27 mouse cellular contexts compared by ENCODE assay signal in genomic region chr19:16251819-16252218, GRCm38 (mm10).
DNase-seq lines count a peak whose midpoint lies in the region; ATAC-seq and TF ChIP-seq lines count a peak whose summit lies in the region.
"Had no signal": no experiment of that assay in that cellular context is flagged by ENCODE, and none has a peak within 500 bp of the region (broad histone marks: within the 10 kb centered on the region; RNA-seq: fewer than 3 reads in every experiment).

No protein-coding gene starts in this region.

- no peak for DNase-seq in embryonic facial prominence, embryonic 14.5 days (ENCODE audit: low spot score)
- DNase-seq in embryonic facial prominence, embryonic 10.5 days (ENCODE audit: low spot score): no peak
- peak; percentile 13 for DNase-seq in intestine, embryonic 14.5 days (ENCODE audit: low spot score)
- peak; percentile 75 for DNase-seq in A20 (ENCODE audit: low read depth, low spot score)
- peak; percentile 48 for DNase-seq in limb, embryonic 14.5 days (ENCODE audit: low spot score)
- DNase-seq in left cerebral cortex, adult 8-10 months (ENCODE audit: low spot score in 2 of 2): no peak
- no peak for DNase-seq in thymus, postnatal 10 days (ENCODE audit: low spot score in 2 of 2)
- DNase-seq: cerebellum, adult 11-12 months; cerebellum, postnatal 10 days; gastrocnemius, postnatal 10 days; heart, adult 18-20 months; kidney, postnatal 36 days; layer of hippocampus, adult 9-11 months; liver, postnatal 0 days; right cerebral cortex, postnatal 4 days; thymus, postnatal 4 days had no signal

- no peak overlapping the region for H3K9ac ChIP-seq in embryonic facial prominence, embryonic 14.5 days (ENCODE audit: low read depth, low read length)
- H3K9ac ChIP-seq in intestine, embryonic 14.5 days (ENCODE audit: low read length): no peak overlapping the region
- no peak overlapping the region for H3K9ac ChIP-seq in intestine, embryonic 16.5 days (ENCODE audit: low read depth, low read length)
- H3K9ac ChIP-seq in limb, embryonic 14.5 days (ENCODE audit: low read depth, low read length, severe bottlenecking): no peak overlapping the region
- H3K9ac ChIP-seq: forebrain, embryonic 15.5 days; kidney, embryonic 15.5 days; liver, postnatal 0 days; neural tube, embryonic 12.5 days; stomach, embryonic 15.5 days had no signal

- peaks cover 11% of the 10 kb centered on the region for H3K4me1 ChIP-seq in embryonic facial prominence, embryonic 14.5 days (ENCODE audit: control insufficient read depth, insufficient read depth, low read length)
- peaks cover 35% of the 10 kb centered on the region for H3K4me1 ChIP-seq in embryonic facial prominence, embryonic 10.5 days
- peaks cover 16% of the 10 kb centered on the region for H3K4me1 ChIP-seq in intestine, embryonic 14.5 days (replicated peaks; ENCODE audit: control insufficient read depth, insufficient read depth, low read length)
- peaks cover 5% of the 10 kb centered on the region; the same call in 1 of the 2 replicates for H3K4me1 ChIP-seq in intestine, embryonic 16.5 days (ENCODE audit: control insufficient read depth, insufficient read depth, low read length)
- peaks cover 8% of the 10 kb centered on the region for H3K4me1 ChIP-seq in limb, embryonic 14.5 days (ENCODE audit: control insufficient read depth, insufficient read depth, low read length)

- WGBS in embryonic facial prominence, embryonic 14.5 days: 42% methylated on average over 5 of the region's 5 CpGs
- WGBS in embryonic facial prominence, embryonic 10.5 days: 79% methylated on average over 5 of the region's 5 CpGs
- WGBS in intestine, embryonic 14.5 days: 56% methylated on average over 5 of the region's 5 CpGs
- WGBS in intestine, embryonic 16.5 days: 66% methylated on average over 5 of the region's 5 CpGs
- WGBS in limb, embryonic 14.5 days: 41% methylated on average over 5 of the region's 5 CpGs

- H3K27ac ChIP-seq in embryonic facial prominence, embryonic 14.5 days (replicated peaks; ENCODE audit: low read depth, low read length): no peak overlapping the region
- H3K27ac ChIP-seq in embryonic facial prominence, embryonic 10.5 days (replicated peaks): no peak overlapping the region
- H3K27ac ChIP-seq in intestine, embryonic 14.5 days (ENCODE audit: low read depth): no peak overlapping the region
- H3K27ac ChIP-seq in intestine, embryonic 16.5 days (ENCODE audit: low read length): no peak overlapping the region
- 0 out of 2 replicates have a peak overlapping the region, but pooled peaks have one; percentile 26 for H3K27ac ChIP-seq in limb, embryonic 14.5 days (replicated peaks; ENCODE audit: low read depth, low read length)
- H3K27ac ChIP-seq: forebrain, embryonic 15.5 days; kidney, embryonic 15.5 days; neural tube, embryonic 12.5 days; stomach, embryonic 15.5 days had no signal

- ATAC-seq in embryonic facial prominence, embryonic 14.5 days (ENCODE audit: low read depth): peak; percentile 67; the same call in 1 of the 2 replicates
- no peak for ATAC-seq in intestine, embryonic 14.5 days (replicated peaks; ENCODE audit: low FRiP score, low TSS enrichment, low read depth)
- ATAC-seq in intestine, embryonic 16.5 days: no peak
- ATAC-seq in limb, embryonic 14.5 days (ENCODE audit: low FRiP score, low read depth): peak; percentile 60
- ATAC-seq: CD4-positive, CD25-positive, alpha-beta regulatory T cell, adult 4 months; forebrain, embryonic 15.5 days; hindbrain, embryonic 16.5 days; intestine, postnatal 0 days; liver, postnatal 0 days; lung, postnatal 0 days had no signal

- H3K36me3 ChIP-seq in embryonic facial prominence, embryonic 14.5 days (ENCODE audit: control insufficient read depth, insufficient read depth, low read length): no peaks in the 10 kb centered on the region
- no peaks in the 10 kb centered on the region for H3K36me3 ChIP-seq in embryonic facial prominence, embryonic 10.5 days (replicated peaks)
- H3K36me3 ChIP-seq in intestine, embryonic 14.5 days (ENCODE audit: control insufficient read depth, insufficient read depth, low read length): no peaks in the 10 kb centered on the region
- H3K36me3 ChIP-seq in intestine, embryonic 16.5 days (ENCODE audit: control insufficient read depth, insufficient read depth, low read length): no peaks in the 10 kb centered on the region
- no peaks in the 10 kb centered on the region for H3K36me3 ChIP-seq in limb, embryonic 14.5 days (ENCODE audit: control insufficient read depth, insufficient read depth, low read length)
- H3K36me3 ChIP-seq: forebrain, embryonic 15.5 days; kidney, embryonic 15.5 days; neural tube, embryonic 12.5 days; stomach, embryonic 15.5 days had no signal

- H3K4me3 ChIP-seq in embryonic facial prominence, embryonic 14.5 days (ENCODE audit: low read depth, low read length): no peak overlapping the region
- no peak overlapping the region for H3K4me3 ChIP-seq in embryonic facial prominence, embryonic 10.5 days
- no peak overlapping the region for H3K4me3 ChIP-seq in intestine, embryonic 14.5 days (ENCODE audit: low read depth, low read length)
- H3K4me3 ChIP-seq in intestine, embryonic 16.5 days (ENCODE audit: low read length): no peak overlapping the region
- no peak overlapping the region for H3K4me3 ChIP-seq in limb, embryonic 14.5 days (replicated peaks; ENCODE audit: low read length)
- H3K4me3 ChIP-seq: erythroblast, embryonic 14.5 days; forebrain, embryonic 15.5 days; kidney, embryonic 15.5 days; neural tube, embryonic 12.5 days; stomach, embryonic 15.5 days had no signal

- H3K4me2 ChIP-seq in embryonic facial prominence, embryonic 14.5 days (ENCODE audit: low read depth, low read length): no peak overlapping the region
- no peak overlapping the region for H3K4me2 ChIP-seq in intestine, embryonic 14.5 days (ENCODE audit: low read length)
- no peak overlapping the region for H3K4me2 ChIP-seq in intestine, embryonic 16.5 days (ENCODE audit: low read depth, low read length)
- H3K4me2 ChIP-seq in limb, embryonic 14.5 days (replicated peaks; ENCODE audit: low read depth, low read length, severe bottlenecking): no peak overlapping the region
- H3K4me2 ChIP-seq: forebrain, embryonic 15.5 days; kidney, embryonic 15.5 days; liver, embryonic 11.5 days; neural tube, embryonic 12.5 days; stomach, embryonic 15.5 days had no signal

- no peak for TF ChIP-seq POLR2A in limb, embryonic 14.5 days (IDR thresholded peaks at IDR 0.05; ENCODE audit: borderline replicate concordance, extremely low read depth, insufficient read depth, insufficient read length)

- H3K27me3 ChIP-seq in embryonic facial prominence, embryonic 14.5 days (replicated peaks; ENCODE audit: control insufficient read depth, insufficient read depth, low read length): no peaks in the 10 kb centered on the region
- H3K27me3 ChIP-seq in embryonic facial prominence, embryonic 10.5 days (replicated peaks; ENCODE audit: low read depth, poor library complexity, severe bottlenecking): no peaks in the 10 kb centered on the region
- H3K27me3 ChIP-seq in intestine, embryonic 14.5 days (replicated peaks; ENCODE audit: control insufficient read depth, insufficient read depth, low read length): no peaks in the 10 kb centered on the region
- H3K27me3 ChIP-seq in intestine, embryonic 16.5 days (replicated peaks; ENCODE audit: control insufficient read depth, insufficient read depth, low read length): no peaks in the 10 kb centered on the region
- no peaks in the 10 kb centered on the region for H3K27me3 ChIP-seq in limb, embryonic 14.5 days (ENCODE audit: control insufficient read depth, insufficient read depth, low read length)
- H3K27me3 ChIP-seq: forebrain, embryonic 15.5 days; kidney, embryonic 15.5 days; neural tube, embryonic 12.5 days; stomach, embryonic 15.5 days had no signal

- no peaks in the 10 kb centered on the region for H3K9me3 ChIP-seq in embryonic facial prominence, embryonic 14.5 days (ENCODE audit: control insufficient read depth, low read length)
- no peaks in the 10 kb centered on the region for H3K9me3 ChIP-seq in embryonic facial prominence, embryonic 10.5 days
- no peaks in the 10 kb centered on the region for H3K9me3 ChIP-seq in intestine, embryonic 14.5 days (ENCODE audit: control insufficient read depth, low read length)
- H3K9me3 ChIP-seq in intestine, embryonic 16.5 days (ENCODE audit: control insufficient read depth, low read length): no peaks in the 10 kb centered on the region
- H3K9me3 ChIP-seq in limb, embryonic 14.5 days (ENCODE audit: control insufficient read depth, low read length): no peaks in the 10 kb centered on the region
- H3K9me3 ChIP-seq: forebrain, embryonic 15.5 days; kidney, embryonic 15.5 days; neural tube, embryonic 12.5 days; stomach, embryonic 15.5 days had no signal

Comparison
In these comparisons a context has a peak if more than half of its experiments do, and no peak if none do; other contexts are left out.
1. ATAC-seq: peak in embryonic facial prominence, embryonic 14.5 days (single experiment) and limb, embryonic 14.5 days (single experiment); none in intestine, embryonic 14.5 days (single experiment) and intestine, embryonic 16.5 days (single experiment).
2. DNase-seq: peak in intestine, embryonic 14.5 days (single experiment), A20 (single experiment) and limb, embryonic 14.5 days (single experiment); none in embryonic facial prominence, embryonic 14.5 days (single experiment), embryonic facial prominence, embryonic 10.5 days (single experiment), left cerebral cortex, adult 8-10 months (0 of 2) and thymus, postnatal 10 days (0 of 2).